ENCODE assay signal across 8 mouse cellular contexts in genomic region chr1:182409401-182410173, GRCm38 (mm10). TPM values are rescaled to one million over a fixed set of nuclear protein-coding genes. Genes with fewer than 3 reads are reported as not detected.
DNase-seq lines count a peak whose midpoint lies in the region; ATAC-seq lines count a peak whose summit lies in the region.

No protein-coding gene starts in this region.

- ATAC-seq in granulocyte monocyte progenitor cell, adult 5-6 weeks (replicated peaks; ENCODE audit: poor library complexity, severe bottlenecking): peak; percentile 4; the same call in 1 of the 2 replicates
- peak; percentile 57 for ATAC-seq in limb, embryonic 13.5 days (ENCODE audit: low FRiP score, low read depth)
- ATAC-seq in midbrain, embryonic 16.5 days: peak; percentile 67

- intact Hi-C loops in left cerebral cortex, postnatal 10 days (cut with DNase I): loop anchor here (5.0 kb wide), 1 partner anchor 67 kb away; the partner anchor contains the start of gene Fbxo28

- H3K36me3 ChIP-seq in limb, embryonic 13.5 days: no peaks in the 10 kb centered on the region
- H3K36me3 ChIP-seq in midbrain, embryonic 16.5 days (ENCODE audit: control insufficient read depth, insufficient read depth, low read length): no peaks in the 10 kb centered on the region

- 1% methylated on average over 32 of the region's 34 CpGs for WGBS in limb, embryonic 13.5 days
- 2% methylated on average over 34 of the region's 34 CpGs for WGBS in midbrain, embryonic 16.5 days

- peak overlapping the region; percentile 72 for H3K4me2 ChIP-seq in limb, embryonic 13.5 days (replicated peaks)
- peak overlapping the region; percentile 79 for H3K4me2 ChIP-seq in midbrain, embryonic 16.5 days (ENCODE audit: low read length)

- peaks cover 37% of the 10 kb centered on the region for H3K4me1 ChIP-seq in limb, embryonic 13.5 days
- H3K4me1 ChIP-seq in midbrain, embryonic 16.5 days (ENCODE audit: control insufficient read depth, insufficient read depth, low read length): peaks cover 26% of the 10 kb centered on the region

- peak overlapping the region; percentile 94 for H3K27ac ChIP-seq in limb, embryonic 13.5 days
- H3K27ac ChIP-seq in midbrain, embryonic 16.5 days (ENCODE audit: low read length): peak overlapping the region; percentile 98

- peak overlapping the region; percentile 97 for H3K9ac ChIP-seq in limb, embryonic 13.5 days
- H3K9ac ChIP-seq in midbrain, embryonic 16.5 days (ENCODE audit: low read depth, low read length): peak overlapping the region; percentile 93

- H3K4me3 ChIP-seq in limb, embryonic 13.5 days: peak overlapping the region; percentile 86
- H3K4me3 ChIP-seq in midbrain, embryonic 16.5 days (ENCODE audit: low read depth, low read length): peak overlapping the region; percentile 94

- DNase-seq in urinary bladder, postnatal 25 days (ENCODE audit: low spot score): peak; percentile 33
- DNase-seq in urinary bladder, postnatal 4 days (ENCODE audit: low spot score in 2 of 2): no peak
- DNase-seq in c-Kit-positive CD71-positive TER-119-positive erythroid progenitor cells, embryonic 14.5 days (ENCODE audit: low spot score): peak; percentile 22
- no peak for DNase-seq in ovary, postnatal 10 days (ENCODE audit: low spot score)
- no peak for DNase-seq in left cerebral cortex, postnatal 10 days (ENCODE audit: extremely low spot score in 1 of 2, low spot score in 2 of 2)

- no peaks in the 10 kb centered on the region for H3K9me3 ChIP-seq in limb, embryonic 13.5 days
- H3K9me3 ChIP-seq in midbrain, embryonic 16.5 days (replicated peaks; ENCODE audit: control insufficient read depth, low read length, poor library complexity, severe bottlenecking): no peaks in the 10 kb centered on the region

- no peaks in the 10 kb centered on the region for H3K27me3 ChIP-seq in limb, embryonic 13.5 days
- no peaks in the 10 kb centered on the region for H3K27me3 ChIP-seq in midbrain, embryonic 16.5 days (ENCODE audit: control insufficient read depth, insufficient read depth, low read depth, low read length)

RNA-seq across cellular contexts. Expression of gene Trp53bp2, which starts 0.6 kb away (rescaled TPM):
- total RNA-seq in granulocyte monocyte progenitor cell, adult 5-6 weeks (2014; fragmentation: Nextera tagmentation): 7.9 and 15.7 TPM in 2 replicates
- 7.5 and 9.8 TPM in 2 replicates for total RNA-seq in granulocyte monocyte progenitor cell, adult 5-6 weeks (2017)
- 25.0 and 25.1 TPM in 2 replicates for polyA plus RNA-seq in limb, embryonic 13.5 days (2015; fragmentation: Nextera tagmentation; extraction: Ambion mirVana)
- 16.0 and 19.4 TPM in 2 replicates for polyA plus RNA-seq in midbrain, embryonic 16.5 days (2015; fragmentation: Nextera tagmentation; extraction: Ambion mirVana)
- total RNA-seq in left cerebral cortex, postnatal 10 days (2021): 10 to 100 TPM; 15.6 to 20.3 TPM

Comparison
In these comparisons a context has a peak if more than half of its experiments do, and no peak if none do; other contexts are left out.
1. DNase-seq: peak in urinary bladder, postnatal 25 days (single experiment) and c-Kit-positive CD71-positive TER-119-positive erythroid progenitor cells, embryonic 14.5 days (single experiment); none in urinary bladder, postnatal 4 days (0 of 2), ovary, postnatal 10 days (single experiment) and left cerebral cortex, postnatal 10 days (0 of 2).
2. ATAC-seq: peak in every context shown above with its lines; median percentile 67 in midbrain, embryonic 16.5 days; 57 in limb, embryonic 13.5 days; 4 in granulocyte monocyte progenitor cell, adult 5-6 weeks.